Mouse (Mus musculus): ENCODE results near the gene Tnfsf9.
A peak's percentile ranks its signal among the peaks of the same experiment; 100 is the strongest.
"Not testable (repeated sequence)": the region's sequence is repeated elsewhere in the genome, so short reads cannot be mapped to it uniquely, and the experiment has no call there.

Tnfsf9 gene

DNA sequence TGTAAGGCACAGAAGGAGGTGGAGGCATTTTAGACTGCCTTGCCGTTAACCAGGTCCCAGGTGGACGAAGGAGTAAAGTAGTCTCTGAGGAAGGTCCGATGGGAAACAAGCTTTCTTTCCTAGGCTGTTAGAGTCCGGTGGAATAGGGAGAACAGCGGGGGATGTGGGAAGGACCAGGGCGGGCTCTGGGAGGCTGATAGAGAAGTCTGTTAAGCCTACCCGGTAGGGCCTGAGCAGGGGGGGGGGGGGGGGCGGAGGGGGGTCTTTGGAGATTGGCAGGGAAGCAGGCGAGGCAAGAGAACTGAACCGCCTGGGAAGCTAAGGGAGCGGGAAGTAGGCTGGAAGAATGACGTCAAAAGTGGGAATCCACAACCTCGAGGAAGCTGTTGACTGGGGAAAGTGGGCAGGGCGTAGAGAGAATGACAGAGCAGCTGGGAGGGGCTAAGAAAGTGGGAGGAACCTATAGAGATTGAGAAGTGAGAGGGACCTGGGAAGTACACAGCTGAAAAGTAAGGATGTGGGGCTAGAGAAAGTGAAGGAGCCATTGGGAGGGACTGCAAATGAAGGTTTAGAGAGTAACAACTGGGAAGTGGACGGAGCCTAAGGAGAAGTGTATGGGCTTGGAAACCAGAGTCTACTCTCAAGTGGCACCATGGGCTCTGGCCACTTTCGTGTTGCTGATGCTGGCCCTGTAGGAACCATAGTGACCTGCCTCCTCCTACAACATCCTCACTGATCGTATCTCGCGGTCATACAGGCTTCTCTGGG, 9.1 kb upstream of the Tnfsf9 start:
- peak; percentile 85 for DNase-seq (ENCODE audit: low spot score)

DNA sequence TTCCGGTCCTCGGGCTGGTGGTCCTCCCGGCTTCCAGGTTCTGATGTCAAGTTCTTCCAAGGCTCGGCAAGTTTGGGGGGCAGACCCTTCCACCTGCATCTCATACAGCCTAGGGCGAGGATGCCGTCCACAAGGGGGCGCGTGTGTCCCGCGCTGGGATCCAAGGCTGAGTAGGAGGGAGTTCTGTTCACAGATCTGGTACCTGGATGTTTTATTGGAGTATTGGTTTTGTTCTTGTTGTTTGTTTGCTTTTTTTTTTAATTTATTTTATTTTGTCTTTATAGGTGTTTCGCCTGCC, 8.6 kb upstream of the Tnfsf9 start:
- peak; percentile 82 for DNase-seq (ENCODE audit: low spot score)

DNA sequence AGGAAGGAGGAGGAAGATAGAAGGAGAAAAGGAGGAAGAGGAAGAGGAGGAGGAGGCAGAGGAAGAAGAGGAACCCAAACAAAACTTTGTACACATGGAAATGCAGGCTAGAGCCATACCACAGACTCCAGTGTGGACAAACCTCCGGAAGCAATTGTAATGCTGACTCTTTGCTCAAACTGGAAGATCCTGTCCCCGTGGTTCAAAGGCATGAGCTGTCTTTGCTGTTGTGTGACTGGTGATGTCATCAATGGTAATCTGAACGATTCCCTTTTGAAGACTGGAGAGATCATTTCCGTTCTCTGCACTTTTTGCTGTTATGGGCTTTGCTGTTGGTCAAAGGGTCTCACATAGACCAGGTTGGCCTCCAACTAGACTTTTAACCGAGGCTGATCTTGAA, 6.8 kb upstream of the Tnfsf9 start:
- DNase-seq (ENCODE audit: low spot score): no peak

DNA sequence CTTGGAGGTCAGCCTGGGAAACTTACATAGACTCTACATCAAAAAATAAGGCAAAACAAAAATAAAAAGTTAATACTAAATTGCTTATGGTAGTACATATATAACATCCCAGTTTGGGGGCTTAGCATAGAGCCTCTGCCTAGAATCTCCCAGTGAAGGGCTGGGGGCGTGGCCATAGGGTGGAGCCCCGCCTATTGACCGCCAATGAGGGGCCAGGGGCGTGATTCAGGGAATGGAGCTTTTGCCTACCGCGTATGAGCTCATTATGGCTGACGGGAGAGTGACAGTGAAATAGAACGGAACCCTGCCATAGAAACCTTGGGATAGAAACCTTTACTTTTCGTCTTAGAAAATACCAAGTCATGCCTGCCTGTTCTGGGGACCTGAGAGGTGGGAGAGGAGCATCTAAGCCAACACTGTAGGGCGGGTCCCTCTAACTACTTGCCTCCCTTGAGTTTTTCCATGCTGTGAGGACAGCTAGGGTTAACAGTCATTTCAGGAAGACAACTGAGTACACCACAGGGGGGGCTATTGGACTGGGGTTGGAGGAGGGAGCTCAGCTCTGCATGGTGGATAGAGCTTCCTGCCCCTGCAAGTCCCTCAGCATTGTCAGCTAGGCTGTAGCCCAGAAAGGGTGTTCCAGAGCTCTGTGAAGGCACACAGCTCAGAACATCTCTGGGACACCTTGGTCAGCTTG, 5.3 kb upstream of the Tnfsf9 start:
- no peak for DNase-seq (ENCODE audit: low spot score)

DNA sequence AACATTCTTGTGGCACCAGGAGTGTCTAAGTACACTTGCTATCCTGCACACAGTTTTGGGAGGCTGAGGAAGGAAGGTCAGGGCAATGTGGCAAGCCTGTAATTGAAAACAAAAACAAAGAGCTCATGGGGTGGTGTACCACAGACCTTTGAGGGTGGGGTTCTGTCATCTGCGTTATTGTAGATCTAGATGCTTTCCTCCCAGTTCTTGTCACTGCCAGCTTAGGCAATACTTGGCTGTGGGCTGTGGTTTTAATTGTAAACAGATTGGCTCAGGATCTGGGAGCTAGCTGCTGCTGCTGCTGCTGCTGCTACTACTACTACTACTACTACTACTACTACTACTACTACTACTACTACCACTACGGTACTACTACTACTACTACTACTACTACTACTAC, 2.8 kb upstream of the Tnfsf9 start:
- DNase-seq (ENCODE audit: low spot score): no peak

DNA sequence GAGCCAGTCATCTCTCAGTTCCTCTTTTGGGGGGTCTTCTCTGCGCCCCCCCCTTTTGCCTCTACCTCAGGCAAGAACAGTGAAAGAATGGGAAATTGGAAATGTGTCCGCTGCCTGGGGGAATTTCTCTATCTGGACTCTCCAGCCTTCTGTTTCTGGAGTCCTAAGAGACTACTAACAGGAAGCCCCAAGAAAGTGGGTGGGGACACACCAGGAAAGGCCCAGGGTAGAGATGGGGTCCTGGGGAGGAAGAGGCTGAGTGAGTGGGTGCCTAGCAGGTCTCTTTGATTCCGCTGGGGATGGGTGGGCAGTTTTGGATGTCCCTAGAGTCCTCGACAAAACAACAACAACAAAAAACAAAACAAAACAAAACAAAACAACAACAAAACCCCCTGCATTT, 629 bp upstream of the Tnfsf9 start:
- no peak for DNase-seq (ENCODE audit: low spot score)

DNA sequence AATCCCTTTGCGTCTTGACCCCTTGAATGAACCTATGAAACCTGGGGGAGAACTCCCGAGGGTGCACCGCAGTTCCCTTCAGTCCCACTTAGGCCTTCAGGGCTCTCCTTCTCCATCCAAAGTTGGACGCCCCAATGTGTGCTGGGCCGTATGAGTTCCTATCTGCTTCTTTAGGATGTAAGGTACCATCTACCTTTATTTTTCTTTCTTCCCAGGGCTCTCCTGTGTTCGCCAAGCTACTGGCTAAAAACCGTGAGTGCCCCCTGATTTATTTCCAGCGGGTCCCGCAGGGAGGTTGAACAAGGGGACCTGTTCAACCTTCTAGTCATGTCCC, 877 bp downstream of the Tnfsf9 start:
- no peak for DNase-seq (ENCODE audit: low spot score)

DNA sequence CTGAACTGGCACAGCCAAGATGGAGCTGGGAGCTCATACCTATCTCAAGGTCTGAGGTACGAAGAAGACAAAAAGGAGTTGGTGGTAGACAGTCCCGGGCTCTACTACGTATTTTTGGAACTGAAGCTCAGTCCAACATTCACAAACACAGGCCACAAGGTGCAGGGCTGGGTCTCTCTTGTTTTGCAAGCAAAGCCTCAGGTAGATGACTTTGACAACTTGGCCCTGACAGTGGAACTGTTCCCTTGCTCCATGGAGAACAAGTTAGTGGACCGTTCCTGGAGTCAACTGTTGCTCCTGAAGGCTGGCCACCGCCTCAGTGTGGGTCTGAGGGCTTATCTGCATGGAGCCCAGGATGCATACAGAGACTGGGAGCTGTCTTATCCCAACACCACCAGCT, 1.9 kb downstream of the Tnfsf9 start:
- DNase-seq (ENCODE audit: low spot score): no peak

DNA sequence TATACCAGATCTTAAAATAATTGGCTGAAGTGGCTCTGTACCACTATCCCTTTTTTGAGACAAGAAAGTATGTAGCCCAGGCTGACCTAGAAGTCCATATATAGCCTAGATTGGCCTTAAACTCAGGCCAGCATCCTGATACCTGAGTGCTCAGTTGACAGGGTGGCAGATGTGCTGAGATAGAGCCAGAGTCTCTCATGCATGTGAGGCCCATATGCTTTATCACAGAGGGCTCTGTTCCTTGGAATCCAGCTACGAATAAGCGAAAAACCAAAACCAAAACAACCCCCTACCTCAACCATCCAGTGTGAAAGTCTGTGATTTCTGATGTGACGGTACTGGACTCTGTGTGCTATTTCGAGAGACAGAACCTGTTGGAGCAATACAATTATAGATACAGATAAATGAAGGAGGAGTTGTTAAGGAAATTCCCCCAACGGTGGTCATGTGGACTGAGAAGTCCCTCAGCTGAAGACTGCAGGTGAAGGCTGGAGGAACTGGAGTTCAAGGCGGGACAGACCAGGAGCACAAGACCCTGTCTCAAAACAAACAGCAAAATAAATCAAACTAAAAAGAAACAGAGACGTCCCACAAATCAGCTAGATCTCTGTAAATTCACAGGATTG, 3.0 kb downstream of the Tnfsf9 start:
- DNase-seq (ENCODE audit: low spot score): no peak

DNA sequence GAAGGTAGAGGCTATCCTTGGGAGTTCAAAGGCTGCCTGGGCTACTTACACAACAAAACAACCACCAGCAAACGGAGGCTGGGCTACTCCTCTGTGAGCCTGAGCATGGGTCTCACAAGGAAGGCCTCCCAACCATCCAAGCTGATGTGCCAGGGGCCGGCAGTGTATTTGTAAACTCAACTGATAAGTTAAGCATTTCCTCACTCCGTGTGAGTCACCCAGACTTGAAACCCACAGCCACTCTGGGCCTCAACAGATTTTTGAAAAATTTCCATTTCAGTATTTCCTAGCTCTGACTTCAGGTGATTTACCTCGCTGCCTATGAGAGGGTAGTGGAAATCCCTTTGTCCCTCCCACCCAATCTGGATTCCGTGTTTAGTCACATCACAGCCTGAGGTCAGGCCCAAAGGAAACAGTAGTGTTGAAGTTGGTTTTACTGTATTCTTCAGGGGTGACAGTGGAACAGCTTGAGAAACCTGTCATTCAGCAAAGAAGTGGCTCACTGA, 3.6 kb downstream of the Tnfsf9 start:
- no peak for DNase-seq (ENCODE audit: low spot score)

DNA sequence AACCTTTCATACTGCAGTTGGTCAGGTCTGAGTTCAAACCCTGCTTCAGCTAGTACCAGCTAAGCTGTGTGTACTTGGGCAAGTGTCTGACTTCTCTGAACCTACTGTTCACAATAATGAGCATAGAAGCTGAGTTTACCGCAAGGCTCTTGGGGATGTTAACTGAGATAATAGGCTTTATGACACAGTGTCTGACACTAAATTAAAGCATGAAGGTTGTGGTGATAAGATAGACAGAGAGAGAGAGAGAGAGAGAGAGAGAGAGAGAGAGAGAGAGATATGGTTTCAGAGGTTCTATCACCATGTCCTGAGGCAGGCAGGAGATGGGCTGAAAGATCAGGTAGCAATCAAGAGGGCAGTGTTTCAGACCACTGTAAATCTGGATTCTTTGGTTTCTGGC, 4.9 kb downstream of the Tnfsf9 start:
- DNase-seq (ENCODE audit: low spot score): no peak

DNA sequence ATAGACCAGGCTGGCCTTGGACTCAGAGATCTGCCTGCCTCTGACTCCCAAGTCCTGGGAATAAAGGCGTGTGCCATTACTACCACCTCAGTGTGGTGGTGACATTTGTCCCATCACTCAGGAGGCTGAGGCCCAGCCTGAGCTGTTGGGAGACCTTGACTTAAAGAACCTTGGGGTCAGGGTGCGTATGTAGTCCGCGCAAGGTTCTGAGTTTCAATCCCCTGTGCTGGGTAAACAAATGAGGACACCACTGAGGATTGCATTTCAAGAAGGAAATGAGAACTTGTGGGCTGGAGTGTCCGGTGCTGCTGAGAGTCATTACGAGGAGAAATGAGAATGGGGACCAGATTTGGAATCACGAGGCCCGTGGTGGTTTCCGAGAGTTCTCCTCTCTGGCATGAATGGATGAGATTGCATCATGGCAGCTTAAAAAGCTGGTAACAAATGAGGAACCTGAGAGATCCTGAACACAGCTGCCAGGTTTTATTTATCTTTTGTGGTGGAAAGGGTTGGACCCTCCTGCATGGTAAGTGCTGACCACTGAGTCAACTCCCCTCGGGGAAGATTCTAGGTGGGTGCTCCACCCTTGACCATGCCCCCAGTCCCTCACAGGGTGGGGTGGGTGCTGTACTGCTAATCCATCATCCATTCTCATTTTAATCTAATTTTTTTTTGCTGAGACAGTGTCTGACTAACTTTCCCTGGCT, 7.8 kb downstream of the Tnfsf9 start:
- DNase-seq (ENCODE audit: low spot score): peak; percentile 42

DNA sequence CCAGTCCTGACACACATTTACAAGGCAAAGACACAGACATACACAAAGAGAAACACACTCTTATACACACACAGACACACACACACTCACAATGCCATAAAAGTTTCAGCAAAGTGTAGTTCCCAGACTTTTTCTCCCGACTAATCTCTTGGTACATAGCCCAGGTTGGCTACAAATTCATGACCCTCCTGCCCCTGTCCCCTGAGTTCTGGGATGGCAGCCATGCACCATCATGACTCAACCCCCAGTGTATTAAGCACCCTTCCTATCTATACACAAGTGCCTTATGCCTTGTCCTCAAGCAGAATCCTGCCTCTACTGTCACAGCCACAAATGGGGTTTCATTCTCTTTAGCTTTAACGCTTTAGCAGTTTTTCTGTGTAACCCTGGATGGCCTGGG, 11.7 kb downstream of the Tnfsf9 start:
- no peak for DNase-seq (ENCODE audit: low spot score)

DNA sequence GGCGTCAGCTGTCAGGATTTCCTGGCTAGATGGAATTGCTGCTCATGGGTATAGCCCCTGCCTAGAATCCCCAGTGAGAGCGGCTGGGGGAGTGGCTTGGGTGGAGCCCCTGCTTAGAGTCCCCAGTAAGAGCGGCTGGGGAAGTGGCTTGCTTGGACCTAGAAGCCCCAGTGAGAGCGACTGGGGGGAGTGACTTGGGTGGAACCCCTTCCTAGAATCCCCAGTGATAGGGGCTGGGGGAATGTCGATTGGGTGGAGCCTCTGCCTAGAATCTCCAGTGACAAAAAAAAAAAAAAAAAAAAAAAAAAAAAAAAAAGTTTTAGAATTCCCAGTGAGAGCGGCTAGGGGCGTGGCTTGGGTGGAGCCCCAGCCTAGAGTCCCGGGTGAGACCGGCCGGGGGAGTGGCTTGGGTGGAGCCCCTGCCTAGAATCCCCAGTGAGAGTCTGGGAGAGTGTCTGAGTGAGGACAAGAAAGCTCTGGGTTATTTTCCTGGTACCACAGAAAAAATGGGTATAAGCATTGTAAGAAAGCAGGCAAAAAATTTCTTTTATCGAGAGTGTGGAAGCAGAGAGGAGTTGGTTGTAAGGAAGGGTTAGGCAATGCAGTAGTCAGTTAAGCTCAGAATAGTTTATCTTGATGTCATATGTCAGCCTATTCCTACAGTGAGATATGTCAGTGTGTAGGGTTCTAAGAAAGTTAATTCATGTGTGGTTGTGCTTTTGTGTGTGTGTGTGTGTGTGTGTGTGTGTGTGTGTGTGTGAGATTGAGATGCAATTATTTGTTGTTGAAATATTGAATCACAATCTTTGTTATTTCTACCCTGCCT, 13.6 kb downstream of the Tnfsf9 start:
- no peak for DNase-seq (ENCODE audit: low spot score)

DNA sequence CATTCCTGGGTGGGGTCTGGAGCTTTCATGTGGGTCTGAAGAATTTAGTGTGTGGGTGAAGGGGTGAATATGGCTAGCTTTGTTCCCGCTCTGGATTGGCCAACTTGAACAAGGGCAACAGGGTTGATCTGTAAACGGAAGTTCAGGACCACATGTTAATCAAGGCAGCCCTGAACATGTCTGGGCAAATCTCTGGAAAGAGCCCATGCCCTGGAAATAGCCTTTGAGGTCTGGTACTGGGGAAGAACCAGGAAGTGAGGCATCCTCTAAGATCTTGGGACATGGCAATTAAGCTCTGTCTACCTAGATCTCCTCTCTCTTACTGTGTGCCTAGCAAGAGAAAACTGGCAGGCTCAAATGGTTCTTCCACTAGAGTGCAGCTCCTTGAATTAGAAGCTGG, 16.7 kb downstream of the Tnfsf9 start:
- no peak for DNase-seq (ENCODE audit: low spot score)

DNA sequence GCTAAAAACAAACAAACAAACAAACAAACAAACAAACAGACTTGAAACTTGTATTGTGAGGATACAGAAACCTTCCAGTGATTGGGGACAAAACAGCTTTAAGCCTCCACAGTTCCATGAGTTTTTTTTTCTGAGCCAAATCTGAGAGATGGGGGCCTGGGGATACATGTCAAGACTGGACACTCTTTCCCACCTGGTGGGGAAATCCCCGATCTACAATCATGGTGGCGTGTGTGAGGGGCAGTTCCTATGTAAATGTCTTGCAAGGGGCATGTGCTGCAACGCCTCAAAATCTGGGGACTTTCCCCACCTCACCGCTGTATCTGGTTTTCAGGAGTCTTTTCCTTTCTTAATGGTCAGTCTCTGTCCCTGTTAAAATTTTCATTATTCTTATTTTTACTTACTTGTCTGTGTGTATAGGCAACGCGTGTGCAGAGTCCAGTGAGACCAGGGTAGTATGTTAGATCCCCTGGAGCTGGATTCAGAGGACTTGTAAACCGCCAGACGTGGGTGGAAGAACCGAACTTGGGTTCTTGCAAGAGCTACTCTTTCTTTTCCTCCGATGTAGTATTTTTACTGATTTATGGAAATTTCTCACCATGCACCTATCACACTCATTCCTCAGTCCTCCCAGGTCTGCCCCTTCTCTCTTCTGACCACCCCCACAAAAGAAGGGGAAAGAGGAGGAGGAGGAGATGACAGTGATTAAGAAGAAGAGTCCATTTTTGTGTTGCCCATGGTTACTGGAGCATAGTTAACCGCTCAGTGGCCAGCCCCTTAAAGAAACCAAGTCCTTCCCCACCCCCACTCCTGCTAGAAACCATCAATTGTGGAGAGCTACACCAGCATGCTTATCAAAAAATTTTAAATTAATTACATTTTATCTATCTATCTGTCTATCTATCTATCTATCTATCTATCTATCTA, 18.3 kb downstream of the Tnfsf9 start:
- DNase-seq (ENCODE audit: low spot score): no peak

DNA sequence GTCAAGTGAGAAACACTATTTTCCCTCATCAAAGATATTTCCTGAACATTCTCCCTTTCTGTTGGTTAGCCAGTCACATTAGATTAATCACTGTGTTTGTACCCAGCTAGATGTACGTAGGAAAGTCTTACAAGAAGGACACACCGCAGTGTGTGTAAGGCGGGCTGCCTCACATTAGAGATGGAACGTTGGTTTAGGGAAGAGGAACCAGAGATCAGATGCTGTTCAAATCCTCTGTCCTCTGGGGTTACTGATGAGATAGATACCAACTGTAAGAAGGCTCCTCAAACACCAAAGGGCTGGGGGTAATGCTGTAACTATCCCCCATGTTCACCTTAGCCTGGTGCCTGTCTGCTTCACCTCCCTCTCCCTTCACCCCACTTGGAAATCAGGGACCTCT, 19.7 kb downstream of the Tnfsf9 start:
- no peak for DNase-seq (ENCODE audit: low spot score)

DNA sequence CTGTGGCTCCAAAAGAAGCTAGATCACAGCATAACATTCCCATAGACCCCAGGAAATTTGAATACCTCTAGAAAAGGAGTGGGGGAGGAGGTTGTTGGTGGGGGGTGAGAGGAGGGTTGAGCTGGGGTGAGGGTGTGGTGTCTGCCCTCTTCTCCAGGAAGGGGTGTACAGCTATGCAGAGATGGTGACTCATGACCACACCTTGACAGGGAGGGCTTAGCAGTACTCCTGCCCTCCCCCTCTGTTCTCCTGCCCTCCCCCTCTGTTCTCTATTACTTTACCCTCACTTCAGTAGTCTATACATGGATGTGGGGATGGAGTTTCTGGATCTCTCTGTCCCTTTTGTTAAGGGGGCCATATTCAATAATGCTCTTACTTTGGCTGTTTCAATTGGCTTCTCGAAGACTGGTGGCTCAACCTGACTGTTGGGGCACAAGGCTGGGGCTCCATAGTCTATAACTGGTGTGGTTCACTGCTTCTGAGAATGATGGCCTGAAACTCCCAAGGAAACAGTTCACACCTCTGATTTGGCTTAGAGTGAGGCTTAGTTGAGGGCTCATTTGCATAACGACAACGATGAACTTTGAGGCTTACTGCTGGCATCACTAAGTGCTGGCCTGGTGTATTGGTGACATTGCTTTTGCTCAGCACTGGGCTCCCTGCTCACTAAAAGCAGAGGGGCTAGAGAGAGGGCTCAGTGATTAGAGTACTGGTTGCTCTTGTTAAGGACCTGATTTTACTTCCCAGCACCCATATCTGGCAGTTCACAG, 20.9 kb downstream of the Tnfsf9 start:
- no peak for DNase-seq (ENCODE audit: low spot score)

DNA sequence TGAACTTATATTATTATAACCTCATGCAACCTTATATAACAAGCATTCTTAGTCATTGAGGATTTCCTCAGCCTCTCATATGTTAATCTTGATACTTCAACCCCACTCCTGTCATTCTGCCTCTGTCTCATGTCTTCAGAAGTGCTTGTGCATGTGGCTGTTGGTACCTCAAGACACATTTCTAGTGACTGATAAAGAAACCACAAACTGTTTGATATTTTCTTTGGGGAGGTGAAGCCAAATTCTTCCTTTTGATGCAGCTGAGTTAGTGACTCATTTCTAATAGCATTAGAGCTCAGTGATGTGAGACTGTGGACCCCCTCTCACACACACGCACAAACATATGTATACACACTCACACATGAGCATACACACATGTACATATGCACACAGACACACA, 26.7 kb downstream of the Tnfsf9 start:
- DNase-seq (ENCODE audit: low spot score): no peak

DNA sequence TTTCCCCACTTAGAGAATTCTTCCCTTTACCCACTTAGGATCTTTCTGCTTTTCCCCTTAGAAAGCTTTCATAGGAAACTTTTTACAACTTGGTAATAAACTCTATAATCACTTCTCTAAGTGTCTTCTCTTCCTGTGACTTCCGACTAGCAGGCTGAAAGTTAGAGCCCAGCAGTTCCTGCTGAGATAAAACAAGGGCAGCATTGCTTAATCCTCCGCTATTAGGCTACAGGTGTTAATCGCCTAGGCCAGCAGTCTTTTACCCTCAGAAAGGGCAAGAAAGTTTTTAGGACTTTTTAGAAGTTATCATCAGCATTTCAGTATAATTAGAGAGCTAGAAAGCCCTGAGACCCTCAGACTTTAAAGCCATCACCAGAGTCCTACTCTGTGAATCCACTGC, 28.9 kb downstream of the Tnfsf9 start:
- not testable (repeated sequence) for DNase-seq (ENCODE audit: low spot score)
